Comparison of ENCODE assay signal across 19 mouse cellular contexts in the genomic region with DNA sequence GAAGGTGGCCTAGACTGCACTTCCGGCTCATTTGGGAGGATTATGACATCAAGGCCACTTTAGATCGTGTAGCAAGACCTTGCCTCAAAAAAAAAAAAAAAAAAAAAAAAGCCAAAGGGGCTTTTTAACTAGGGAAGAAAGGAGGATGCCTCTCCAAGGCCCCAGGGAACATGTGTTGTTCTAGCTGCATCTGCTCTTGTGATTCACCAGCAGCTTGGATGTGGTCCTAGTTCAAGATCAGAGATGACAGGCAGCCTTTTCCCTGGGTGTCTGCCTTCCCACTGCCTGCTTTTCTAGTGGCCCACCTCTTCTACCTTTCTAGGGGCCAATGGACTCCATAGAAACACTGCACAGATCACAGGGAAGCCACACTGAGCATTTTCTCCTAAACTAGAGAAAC.
"Had no signal": no experiment of that assay in that cellular context is flagged by ENCODE, and none has a peak within 500 bp of the region (broad histone marks: within the 10 kb centered on the region; RNA-seq: fewer than 3 reads in every experiment).

No protein-coding gene starts in this region.

- H3K27ac ChIP-seq: kidney, postnatal 0 days; limb, embryonic 10.5 days; limb, embryonic 13.5 days; liver, embryonic 12.5 days; liver, embryonic 15.5 days; lung, embryonic 15.5 days; midbrain, embryonic 10.5 days; stomach, embryonic 15.5 days had no signal

- H3K27me3 ChIP-seq: limb, embryonic 13.5 days; liver, embryonic 12.5 days; liver, embryonic 15.5 days; lung, embryonic 15.5 days; megakaryocyte, embryonic 14.5 days; stomach, embryonic 15.5 days had no signal

- H3K36me3 ChIP-seq: limb, embryonic 10.5 days; limb, embryonic 13.5 days; liver, embryonic 12.5 days; liver, embryonic 15.5 days; lung, embryonic 15.5 days; midbrain, embryonic 10.5 days; stomach, embryonic 15.5 days had no signal

- H3K4me3 ChIP-seq: limb, embryonic 10.5 days; limb, embryonic 13.5 days; liver, embryonic 12.5 days; liver, embryonic 15.5 days; lung, embryonic 15.5 days; megakaryocyte, embryonic 14.5 days; midbrain, embryonic 10.5 days; stomach, embryonic 15.5 days had no signal

- DNase-seq: kidney, adult 2 months; kidney, postnatal 25 days; liver; lung, adult 18-20 months; lung, postnatal 10 days; lung, postnatal 36 days; midbrain, embryonic 14.5 days; right cerebral cortex, postnatal 25 days; spleen, adult 18-20 months; thymus, postnatal 36 days had no signal

- H3K4me1 ChIP-seq: liver, embryonic 12.5 days; liver, embryonic 15.5 days; lung, embryonic 15.5 days; megakaryocyte, embryonic 14.5 days; midbrain, embryonic 10.5 days; stomach, embryonic 15.5 days had no signal
